Mouse (Mus musculus) testis, adult 2 months (tissue): Measurements from ENCODE around the gene Snrnp40.

Source experiments
- CTCF ChIP-seq: fragments of 200-500 bp; IDR thresholded peaks from 2 replicates; pipeline ENCODE4 v1.5.1; 2012; ENCODE audit warnings: low read depth, mild to moderate bottlenecking, inconsistent platforms, low read length, moderate library complexity; ENCODE audit not compliant: control insufficient read depth, insufficient read depth, insufficient replicate concordance
- POLR2A ChIP-seq: fragments of 200-500 bp; IDR thresholded peaks from 2 replicates; pipeline ENCODE4 v1.6.1; 2012; ENCODE audit warnings: low read depth, mild to moderate bottlenecking, inconsistent platforms, low read length, moderate library complexity; ENCODE audit not compliant: control insufficient read depth

GRCm38 (mm10) chr4:130319564-130319963 is 40.4 kb upstream of the Snrnp40 start:
- TF ChIP-seq POLR2A (no peak), CTCF (no peak)
